Mouse (Mus musculus): ENCODE results near the gene Metrnl. TPM values are rescaled to one million over a fixed set of nuclear protein-coding genes. Genes with fewer than 3 reads are reported as not detected.

The Metrnl gene
- polyA plus RNA-seq, 1 experiment from 2014 or later: 5.5 TPM

GRCm38 (mm10) chr11:121709278-121709677, 7.9 kb downstream of the Metrnl start:
- H3K27me3 ChIP-seq (ENCODE audit: control insufficient read depth, insufficient read depth, low read length): peaks cover 3% of the 10 kb centered on the region
- WGBS: 66% methylated on average over 4 of the region's 4 CpGs

GRCm38 (mm10) chr11:121710245-121710644, 8.9 kb downstream of the Metrnl start:
- DNase-seq (ENCODE audit: low spot score): no peak
- ATAC-seq (ENCODE audit: insufficient number of reproducible peaks, low FRiP score, low TSS enrichment, low read depth): no peak
- 95% methylated on average over 5 of the region's 5 CpGs for WGBS

More at GRCm38 (mm10) chr11:121709278-121709677, 7.9 kb downstream of the Metrnl start:
- Histone ChIP-seq H3K9me3 (ENCODE audit: control insufficient read depth, low read length) (no peaks in the 10 kb centered on the region), H3K9ac (ENCODE audit: low read length) (no peak overlapping the region), H3K36me3 (ENCODE audit: control insufficient read depth, insufficient read depth, low read length) (no peaks in the 10 kb centered on the region), H3K4me1 (ENCODE audit: control insufficient read depth, insufficient read depth, low read length) (peaks cover 3% of the 10 kb centered on the region; the same call in 1 of the 2 replicates), H3K4me3 (ENCODE audit: low read depth, low read length) (no peak overlapping the region), H3K4me2 (ENCODE audit: low read depth, severe bottlenecking) (no peak overlapping the region), H3K27ac (replicated peaks; ENCODE audit: low read depth, low read length) (no peak overlapping the region)
- ATAC-seq (ENCODE audit: insufficient number of reproducible peaks, low FRiP score, low TSS enrichment, low read depth) (no peak), DNase-seq (ENCODE audit: low spot score) (no peak)

GRCm38 (mm10) chr11:121712987-121713386, 11.6 kb downstream of the Metrnl start:
- H3K4me2 ChIP-seq (ENCODE audit: low read depth, severe bottlenecking): no peak overlapping the region
- no peaks in the 10 kb centered on the region for H3K4me1 ChIP-seq (ENCODE audit: control insufficient read depth, insufficient read depth, low read length)
- no peaks in the 10 kb centered on the region for H3K27me3 ChIP-seq (ENCODE audit: control insufficient read depth, insufficient read depth, low read length)
- no peak for DNase-seq (ENCODE audit: low spot score)
- no peaks in the 10 kb centered on the region for H3K36me3 ChIP-seq (ENCODE audit: control insufficient read depth, insufficient read depth, low read length)
- H3K4me3 ChIP-seq (ENCODE audit: low read depth, low read length): no peak overlapping the region
- H3K9ac ChIP-seq (ENCODE audit: low read length): no peak overlapping the region
- H3K9me3 ChIP-seq (ENCODE audit: control insufficient read depth, low read length): no peaks in the 10 kb centered on the region
- 92% methylated on average over 6 of the region's 6 CpGs for WGBS
- H3K27ac ChIP-seq (replicated peaks; ENCODE audit: low read depth, low read length): no peak overlapping the region
- no peak for ATAC-seq (ENCODE audit: insufficient number of reproducible peaks, low FRiP score, low TSS enrichment, low read depth)

More at GRCm38 (mm10) chr11:121710245-121710644, 8.9 kb downstream of the Metrnl start:
- Histone ChIP-seq H3K27me3 (ENCODE audit: control insufficient read depth, insufficient read depth, low read length) (no peaks in the 10 kb centered on the region), H3K9ac (ENCODE audit: low read length) (no peak overlapping the region), H3K9me3 (ENCODE audit: control insufficient read depth, low read length) (no peaks in the 10 kb centered on the region), H3K4me3 (ENCODE audit: low read depth, low read length) (no peak overlapping the region), H3K4me2 (ENCODE audit: low read depth, severe bottlenecking) (no peak overlapping the region), H3K4me1 (ENCODE audit: control insufficient read depth, insufficient read depth, low read length) (0 out of 2 replicates have a peak, but pooled peaks cover 2% of the 10 kb centered on the region), H3K27ac (replicated peaks; ENCODE audit: low read depth, low read length) (no peak overlapping the region), H3K36me3 (ENCODE audit: control insufficient read depth, insufficient read depth, low read length) (no peaks in the 10 kb centered on the region)

GRCm38 (mm10) chr11:121713569-121713968, 12.2 kb downstream of the Metrnl start:
- H3K4me1 ChIP-seq (ENCODE audit: control insufficient read depth, insufficient read depth, low read length): no peaks in the 10 kb centered on the region
- H3K9ac ChIP-seq (ENCODE audit: low read length): no peak overlapping the region
- WGBS: 92% methylated on average over 2 of the region's 2 CpGs
- no peak overlapping the region for H3K4me3 ChIP-seq (ENCODE audit: low read depth, low read length)
- no peak for ATAC-seq (ENCODE audit: insufficient number of reproducible peaks, low FRiP score, low TSS enrichment, low read depth)
- no peaks in the 10 kb centered on the region for H3K9me3 ChIP-seq (ENCODE audit: control insufficient read depth, low read length)
- H3K27ac ChIP-seq (replicated peaks; ENCODE audit: low read depth, low read length): no peak overlapping the region
- H3K4me2 ChIP-seq (ENCODE audit: low read depth, severe bottlenecking): no peak overlapping the region
- no peak for DNase-seq (ENCODE audit: low spot score)
- no peaks in the 10 kb centered on the region for H3K36me3 ChIP-seq (ENCODE audit: control insufficient read depth, insufficient read depth, low read length)
- no peaks in the 10 kb centered on the region for H3K27me3 ChIP-seq (ENCODE audit: control insufficient read depth, insufficient read depth, low read length)

GRCm38 (mm10) chr11:121714745-121715485, 13.6 kb downstream of the Metrnl start:
- DNase-seq (ENCODE audit: low spot score): no peak
- Histone ChIP-seq H3K9ac (ENCODE audit: low read length) (no peak overlapping the region), H3K36me3 (ENCODE audit: control insufficient read depth, insufficient read depth, low read length) (no peaks in the 10 kb centered on the region), H3K4me1 (ENCODE audit: control insufficient read depth, insufficient read depth, low read length) (no peaks in the 10 kb centered on the region), H3K27me3 (ENCODE audit: control insufficient read depth, insufficient read depth, low read length) (no peaks in the 10 kb centered on the region), H3K9me3 (ENCODE audit: control insufficient read depth, low read length) (no peaks in the 10 kb centered on the region), H3K27ac (replicated peaks; ENCODE audit: low read depth, low read length) (no peak overlapping the region), H3K4me2 (ENCODE audit: low read depth, severe bottlenecking) (no peak overlapping the region), H3K4me3 (ENCODE audit: low read depth, low read length) (no peak overlapping the region)
- WGBS: 89% methylated on average over 2 of the region's 2 CpGs
- no peak for ATAC-seq (ENCODE audit: insufficient number of reproducible peaks, low FRiP score, low TSS enrichment, low read depth)

GRCm38 (mm10) chr11:121717724-121718123, 16.4 kb downstream of the Metrnl start:
- Histone ChIP-seq H3K36me3 (ENCODE audit: control insufficient read depth, insufficient read depth, low read length) (no peaks in the 10 kb centered on the region), H3K9ac (ENCODE audit: low read length) (no peak overlapping the region), H3K9me3 (ENCODE audit: control insufficient read depth, low read length) (no peaks in the 10 kb centered on the region), H3K27ac (replicated peaks; ENCODE audit: low read depth, low read length) (no peak overlapping the region), H3K27me3 (ENCODE audit: control insufficient read depth, insufficient read depth, low read length) (no peaks in the 10 kb centered on the region), H3K4me1 (ENCODE audit: control insufficient read depth, insufficient read depth, low read length) (no peaks in the 10 kb centered on the region), H3K4me2 (ENCODE audit: low read depth, severe bottlenecking) (no peak overlapping the region), H3K4me3 (ENCODE audit: low read depth, low read length) (no peak overlapping the region)
- 66% methylated on average over 6 of the region's 6 CpGs for WGBS
- DNase-seq (ENCODE audit: low spot score) (peak; percentile 23), ATAC-seq (ENCODE audit: insufficient number of reproducible peaks, low FRiP score, low TSS enrichment, low read depth) (no peak)

GRCm38 (mm10) chr11:121720752-121721151, 19.4 kb downstream of the Metrnl start:
- WGBS: 92% methylated on average over 3 of the region's 3 CpGs
- no peaks in the 10 kb centered on the region for H3K4me1 ChIP-seq (ENCODE audit: control insufficient read depth, insufficient read depth, low read length)
- H3K36me3 ChIP-seq (ENCODE audit: control insufficient read depth, insufficient read depth, low read length): no peaks in the 10 kb centered on the region
- no peak overlapping the region for H3K4me3 ChIP-seq (ENCODE audit: low read depth, low read length)
- no peak overlapping the region for H3K27ac ChIP-seq (replicated peaks; ENCODE audit: low read depth, low read length)
- H3K9ac ChIP-seq (ENCODE audit: low read length): no peak overlapping the region
- H3K27me3 ChIP-seq (ENCODE audit: control insufficient read depth, insufficient read depth, low read length): no peaks in the 10 kb centered on the region
- H3K9me3 ChIP-seq (ENCODE audit: control insufficient read depth, low read length): no peaks in the 10 kb centered on the region
- DNase-seq (ENCODE audit: low spot score) (no peak), ATAC-seq (ENCODE audit: insufficient number of reproducible peaks, low FRiP score, low TSS enrichment, low read depth) (no peak)
- H3K4me2 ChIP-seq (ENCODE audit: low read depth, severe bottlenecking): no peak overlapping the region

- DNase-seq (ENCODE audit: low spot score): no peak
- ATAC-seq (ENCODE audit: insufficient number of reproducible peaks, low FRiP score, low TSS enrichment, low read depth): no peak
- Histone ChIP-seq H3K4me1 (ENCODE audit: control insufficient read depth, insufficient read depth, low read length) (no peaks in the 10 kb centered on the region), H3K4me2 (ENCODE audit: low read depth, severe bottlenecking) (no peak overlapping the region), H3K9ac (ENCODE audit: low read length) (no peak overlapping the region), H3K27ac (replicated peaks; ENCODE audit: low read depth, low read length) (no peak overlapping the region), H3K27me3 (ENCODE audit: control insufficient read depth, insufficient read depth, low read length) (no peaks in the 10 kb centered on the region), H3K9me3 (ENCODE audit: control insufficient read depth, low read length) (no peaks in the 10 kb centered on the region), H3K36me3 (ENCODE audit: control insufficient read depth, insufficient read depth, low read length) (no peaks in the 10 kb centered on the region), H3K4me3 (ENCODE audit: low read depth, low read length) (no peak overlapping the region)
- 73% methylated on average over 2 of the region's 2 CpGs for WGBS
Observed at GRCm38 (mm10) chr11:121722434-121722833, 21.1 kb downstream of the Metrnl start.

GRCm38 (mm10) chr11:121726625-121727024, 25.3 kb downstream of the Metrnl start:
- no peak for ATAC-seq (ENCODE audit: insufficient number of reproducible peaks, low FRiP score, low TSS enrichment, low read depth)
- Histone ChIP-seq H3K27ac (replicated peaks; ENCODE audit: low read depth, low read length) (no peak overlapping the region), H3K36me3 (ENCODE audit: control insufficient read depth, insufficient read depth, low read length) (no peaks in the 10 kb centered on the region), H3K4me1 (ENCODE audit: control insufficient read depth, insufficient read depth, low read length) (no peaks in the 10 kb centered on the region), H3K4me2 (ENCODE audit: low read depth, severe bottlenecking) (no peak overlapping the region), H3K27me3 (ENCODE audit: control insufficient read depth, insufficient read depth, low read length) (no peaks in the 10 kb centered on the region), H3K9me3 (ENCODE audit: control insufficient read depth, low read length) (no peaks in the 10 kb centered on the region), H3K4me3 (ENCODE audit: low read depth, low read length) (no peak overlapping the region), H3K9ac (ENCODE audit: low read length) (no peak overlapping the region)
- no peak for DNase-seq (ENCODE audit: low spot score)
- 88% methylated on average over 2 of the region's 2 CpGs for WGBS
